Mouse (Mus musculus) right cerebral cortex, postnatal 25 days (tissue): Measurements from ENCODE around the gene Ppp1r14a.
A peak's percentile ranks its signal among the peaks of the same experiment; 100 is the strongest.

ENCODE experiments used
- DNase-seq: peaks from one replicate; pipeline ENCODE4 v3.0.0; 2022

The Ppp1r14a gene

DNA sequence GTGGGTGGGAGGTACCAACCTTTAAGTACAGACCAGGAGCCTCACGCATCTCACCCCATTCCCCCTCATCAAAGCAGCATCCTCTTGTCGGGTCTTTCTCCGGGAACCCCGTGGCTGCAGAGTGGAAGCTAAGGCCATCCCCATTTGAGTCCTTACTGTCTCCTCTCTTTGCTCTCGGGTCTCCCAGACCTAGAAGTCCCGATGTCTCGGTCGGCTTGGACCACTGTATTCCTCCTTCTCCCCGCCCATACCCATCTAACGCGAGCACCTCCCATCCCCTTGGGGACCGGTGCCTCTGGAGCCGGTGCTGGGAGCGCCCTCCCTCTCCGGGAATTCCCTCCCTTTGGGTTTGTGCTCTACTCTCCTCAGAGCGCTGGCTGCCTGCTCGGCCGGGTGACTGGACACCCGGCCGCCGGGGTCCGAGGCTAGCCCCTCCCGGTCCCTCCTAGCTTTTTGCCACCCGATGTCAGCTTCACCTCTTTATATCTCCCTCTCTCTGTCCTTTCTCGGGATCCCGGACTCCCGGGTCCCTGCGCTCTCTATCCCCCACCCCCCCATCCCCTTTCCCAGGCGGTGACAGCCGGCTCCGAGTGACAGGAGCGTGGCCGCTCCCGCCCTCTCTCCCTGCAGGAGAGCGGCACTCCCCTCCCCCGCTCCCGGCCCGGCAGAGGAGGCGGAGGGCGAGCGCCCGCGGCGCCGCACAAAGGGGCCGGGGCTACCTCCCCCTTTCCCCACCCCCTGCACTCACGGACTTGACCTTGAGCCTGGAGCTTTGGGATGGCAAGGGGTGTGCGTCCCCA, 15.6 kb downstream of the Ppp1r14a start:
- peak; percentile 36 for DNase-seq

GRCm38 (mm10) chr7:29305263-29305988, 16.3 kb downstream of the Ppp1r14a start:
- peak; percentile 29 for DNase-seq

DNA sequence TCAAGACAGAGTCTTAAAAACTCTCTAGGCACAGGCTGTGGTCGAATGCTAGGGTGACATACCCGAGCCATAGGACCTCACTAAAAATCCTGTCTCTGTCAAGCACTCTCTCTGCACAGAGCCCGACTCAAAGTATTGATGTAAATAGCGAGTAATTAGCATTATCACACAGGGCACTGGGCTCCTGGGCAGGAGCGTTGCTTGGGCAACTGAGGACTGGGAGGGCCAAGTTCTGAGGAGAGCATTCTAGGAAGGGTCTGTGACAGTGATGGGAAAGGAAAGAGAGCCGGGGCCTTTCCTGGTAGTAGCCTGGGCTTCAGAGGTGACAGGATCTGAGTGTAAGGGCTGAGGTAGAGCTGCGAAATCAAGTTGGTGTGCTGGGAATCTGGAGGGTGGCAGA, 17.0 kb downstream of the Ppp1r14a start:
- DNase-seq, result no peak

GRCm38 (mm10) chr7:29306619-29307018, 17.5 kb downstream of the Ppp1r14a start:
- DNase-seq, result no peak

DNA sequence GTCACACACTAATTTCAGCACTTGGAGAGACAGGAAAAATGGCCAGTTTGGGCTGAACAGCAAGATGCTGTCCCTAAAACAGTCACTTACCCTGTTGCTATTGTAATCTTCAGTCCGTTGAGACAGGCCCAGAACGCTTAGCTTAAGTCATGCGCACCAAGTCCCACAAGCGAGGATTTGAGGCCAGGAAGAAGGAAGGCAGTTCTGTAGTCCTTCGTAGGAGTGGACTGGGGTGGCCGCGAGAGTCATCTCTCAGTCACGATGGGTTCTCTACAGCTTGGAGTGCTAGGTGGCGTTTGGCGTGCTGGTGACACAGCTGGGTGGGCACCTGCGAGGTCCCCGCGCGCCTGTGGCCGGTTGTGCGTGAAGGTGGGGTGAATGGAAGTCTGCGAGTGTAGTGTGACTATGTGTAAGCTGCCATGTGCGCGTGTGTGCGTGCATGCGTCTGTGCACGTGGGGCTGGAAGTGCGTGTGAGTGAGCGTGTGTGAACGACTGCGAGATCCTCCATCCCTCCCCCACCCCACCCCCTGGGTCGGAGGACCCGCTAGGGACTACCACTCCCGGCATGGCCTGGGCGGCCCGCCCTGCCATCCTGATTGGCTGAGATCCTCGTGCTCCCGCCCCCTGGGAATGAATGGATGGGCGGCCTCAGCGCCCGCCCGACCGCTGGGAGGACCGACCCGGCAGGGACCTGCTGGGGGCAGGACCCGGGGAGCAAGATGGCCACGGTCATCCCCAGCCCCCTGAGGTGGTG, 18.4 kb downstream of the Ppp1r14a start:
- DNase-seq, result peak; percentile 95

GRCm38 (mm10) chr7:29309221-29309721, 20.2 kb downstream of the Ppp1r14a start:
- DNase-seq, result peak; percentile 81

- DNase-seq, result no peak
These were observed 20.6 kb downstream of the Ppp1r14a start for GRCm38 (mm10) chr7:29309749-29310148.

DNA sequence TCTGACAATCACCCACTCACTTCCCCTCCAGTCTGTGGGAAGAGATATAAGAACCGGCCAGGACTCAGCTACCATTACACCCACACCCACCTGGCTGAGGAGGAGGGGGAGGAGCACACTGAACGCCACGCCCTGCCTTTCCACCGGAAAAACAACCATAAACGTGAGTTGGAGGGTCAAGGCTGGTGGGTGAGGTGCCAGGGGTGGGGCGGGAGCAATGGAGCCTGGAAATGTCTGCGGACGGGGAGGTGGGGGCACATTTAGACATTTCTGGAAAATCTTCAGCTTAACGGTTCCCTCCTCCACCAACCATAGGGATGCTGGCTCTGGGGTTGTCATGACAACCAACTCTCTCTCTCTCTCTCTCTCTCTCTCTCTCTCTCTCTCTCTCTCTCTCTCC, 23.9 kb downstream of the Ppp1r14a start:
- peak; percentile 66 for DNase-seq

GRCm38 (mm10) chr7:29313572-29314261, 24.6 kb downstream of the Ppp1r14a start:
- DNase-seq, result no peak

GRCm38 (mm10) chr7:29314844-29315628, 25.9 kb downstream of the Ppp1r14a start:
- peak; percentile 79 for DNase-seq

- DNase-seq, result peak; percentile 42
These were observed 27.1 kb downstream of the Ppp1r14a start for GRCm38 (mm10) chr7:29316137-29316734.

DNA sequence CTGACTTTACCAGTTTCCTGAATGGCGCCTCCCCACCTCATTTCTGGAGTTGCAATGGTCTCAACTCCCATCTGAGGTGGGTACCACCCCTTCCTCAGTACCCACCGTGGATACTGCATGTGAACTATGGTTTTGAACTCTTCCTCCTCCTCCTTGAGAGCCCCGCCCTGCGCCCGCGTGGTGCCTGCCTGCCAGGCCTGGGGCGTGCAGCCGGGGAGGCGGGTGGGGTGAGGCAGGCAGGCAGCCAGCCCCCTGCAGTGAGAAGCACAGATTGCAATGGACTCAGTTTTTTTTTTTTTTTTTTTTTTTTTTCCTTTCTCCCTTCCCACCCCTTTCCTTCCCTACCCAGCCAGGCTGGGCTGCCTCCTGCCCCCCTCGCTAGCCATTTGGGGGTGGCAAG, 27.9 kb downstream of the Ppp1r14a start:
- peak; percentile 80 for DNase-seq

DNA sequence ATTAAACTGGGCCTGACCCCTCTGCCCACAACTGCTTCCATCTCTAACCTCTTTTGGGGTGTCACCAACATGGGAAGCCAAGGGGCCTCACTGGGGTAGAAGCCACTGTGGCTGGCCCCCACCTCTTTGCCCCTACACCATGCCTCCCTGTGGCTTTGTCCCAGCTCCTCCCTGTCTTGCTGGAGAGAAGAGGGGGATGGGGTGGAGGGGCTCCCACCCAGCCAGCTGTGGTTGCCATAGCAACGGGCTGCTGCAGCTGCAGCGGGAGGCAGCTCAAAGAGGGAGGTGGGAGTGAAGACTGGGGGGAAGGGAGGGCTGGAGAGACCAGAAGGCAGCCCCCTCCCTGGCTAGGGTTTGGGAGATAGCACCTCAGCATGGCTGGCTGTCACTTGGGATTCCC, 28.4 kb downstream of the Ppp1r14a start:
- no peak for DNase-seq

DNA sequence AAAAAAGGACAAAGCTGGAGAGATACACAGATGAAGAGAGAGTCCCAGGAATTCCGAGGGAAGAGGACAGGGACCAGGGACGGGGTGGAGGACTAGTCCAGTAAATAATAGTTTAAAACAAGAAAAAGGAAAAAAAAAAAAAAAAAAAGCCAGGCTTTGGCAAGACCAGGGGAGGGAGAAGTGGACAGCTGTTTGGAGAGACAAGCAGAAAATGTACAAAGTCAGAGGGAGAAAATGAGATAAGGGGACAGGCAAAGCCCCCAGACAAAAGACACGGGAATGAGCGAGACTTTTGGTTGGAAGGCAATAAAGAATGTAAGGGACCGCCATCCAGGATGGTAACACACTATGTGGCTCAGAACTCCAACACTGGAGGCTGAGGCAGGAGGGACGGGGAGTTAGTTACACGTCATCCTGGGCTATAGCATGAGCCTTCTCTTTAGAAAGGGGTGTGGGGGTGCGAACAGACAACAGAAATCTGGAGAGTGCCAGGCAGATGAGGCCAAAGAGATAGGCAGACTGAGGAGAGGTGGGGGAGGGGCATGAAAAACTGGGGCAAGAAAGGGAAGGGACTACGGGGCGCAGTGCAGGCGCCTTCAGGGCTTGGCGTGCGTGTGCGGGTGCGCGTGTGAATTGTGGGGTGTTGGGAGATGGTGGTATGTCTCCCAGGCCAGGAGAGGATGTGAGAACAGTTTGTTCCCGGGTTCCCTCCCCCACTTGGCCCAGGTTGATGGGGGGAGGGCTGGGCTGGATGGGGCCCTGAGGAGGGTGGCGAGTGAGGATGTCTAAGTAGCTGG, 29.2 kb downstream of the Ppp1r14a start:
- DNase-seq, result peak; percentile 59

GRCm38 (mm10) chr7:29319337-29320307, 30.5 kb downstream of the Ppp1r14a start:
- DNase-seq, result no peak

DNA sequence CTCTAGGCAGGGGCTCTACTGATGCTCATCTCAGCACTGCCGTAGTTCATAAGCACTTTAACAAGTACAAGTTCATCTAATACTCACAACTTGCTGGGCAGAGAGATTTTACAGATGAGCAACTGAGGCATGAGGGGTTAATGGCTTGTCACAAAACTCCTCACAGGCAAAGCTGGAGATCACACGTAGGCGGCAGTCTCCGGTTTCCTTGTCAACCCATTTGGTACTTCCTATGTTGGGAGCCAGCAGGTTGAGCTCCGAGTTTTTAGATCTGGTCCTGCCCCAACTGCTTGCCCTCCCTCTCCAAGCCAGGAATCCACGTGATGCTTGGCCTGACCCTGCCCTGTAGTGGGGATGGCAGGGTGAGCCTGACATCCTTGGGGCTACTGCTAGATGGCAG, 38.0 kb downstream of the Ppp1r14a start:
- no peak for DNase-seq

DNA sequence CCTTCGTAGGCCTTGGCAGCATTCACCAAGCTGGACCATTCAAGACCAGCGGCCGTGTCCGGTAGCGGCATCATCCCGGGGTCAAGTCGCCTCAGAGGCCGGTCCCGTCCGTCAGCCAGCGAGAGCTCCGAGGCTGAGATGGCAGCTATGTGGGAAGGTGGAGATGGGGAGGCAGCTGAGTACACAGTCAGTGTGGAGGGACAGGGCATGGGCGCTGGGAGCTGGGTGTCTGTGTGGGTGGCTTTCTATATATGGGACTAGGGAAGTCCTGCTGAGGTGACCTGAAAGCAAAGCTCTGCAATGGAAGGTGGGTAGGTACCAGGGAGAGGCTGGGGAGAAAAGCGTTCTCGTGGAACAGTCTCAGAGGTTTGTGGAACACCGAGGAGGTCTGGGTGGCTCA, 39.9 kb downstream of the Ppp1r14a start:
- no peak for DNase-seq

DNA sequence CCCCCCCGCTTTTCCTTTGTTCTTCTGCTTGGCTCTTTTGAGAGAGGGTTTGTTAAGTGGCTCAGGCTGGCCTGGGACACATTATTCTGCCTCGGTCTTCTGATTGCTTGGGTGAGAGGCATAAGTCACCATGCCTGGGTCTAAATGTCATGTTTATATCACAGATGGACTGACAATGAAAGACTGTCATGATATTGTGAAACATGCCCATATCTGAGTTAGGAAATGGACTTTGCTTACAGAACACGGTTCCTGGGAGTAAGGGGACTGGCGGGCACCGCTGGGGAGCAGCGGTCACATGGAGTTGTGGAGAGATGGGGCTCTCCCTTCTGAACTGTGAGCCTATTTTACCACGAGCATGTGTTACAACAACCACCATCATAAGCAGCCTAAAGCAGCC, 45.0 kb downstream of the Ppp1r14a start:
- no peak for DNase-seq

GRCm38 (mm10) chr7:29335276-29335675, 46.2 kb downstream of the Ppp1r14a start:
- DNase-seq, result no peak
